Mouse (Mus musculus) forebrain, embryonic 10.5 days (tissue): ENCODE results near the gene Snapc3. TPM values are rescaled to one million over a fixed set of nuclear protein-coding genes. Genes with fewer than 3 reads are reported as not detected.

ENCODE experiments used
- DNase-seq: peaks from one replicate; pipeline ENCODE4 v3.0.0-alpha.2; 2017; ENCODE audit warnings: low spot score; ENCODE audit errors: extremely low spot score
- H3K27ac ChIP-seq: fragments of 300-500 bp; sonication (generic); 2 replicates; pipeline ENCODE4 v1.5.1; 2016; ENCODE audit warnings: mild to moderate bottlenecking
- H3K27me3 ChIP-seq: fragments of 300-500 bp; sonication (generic); 2 replicates; pipeline ENCODE4 v1.6.1; 2016; ENCODE audit warnings: mild to moderate bottlenecking; ENCODE audit not compliant: poor library complexity, severe bottlenecking
- H3K36me3 ChIP-seq: fragments of 300-500 bp; sonication (generic); replicated peaks from 2 replicates; pipeline ENCODE4 v1.6.1; 2016; ENCODE audit warnings: mild to moderate bottlenecking, moderate library complexity
- H3K4me1 ChIP-seq: fragments of 300-500 bp; sonication (generic); 2 replicates; pipeline ENCODE4 v1.6.1; 2016
- H3K4me3 ChIP-seq: fragments of 300-500 bp; sonication (generic); 2 replicates; pipeline ENCODE4 v1.5.1; 2016; ENCODE audit warnings: mild to moderate bottlenecking, moderate library complexity
- H3K9me3 ChIP-seq: fragments of 300-500 bp; sonication (generic); 2 replicates; pipeline ENCODE4 v1.6.1; 2016; ENCODE audit warnings: mild to moderate bottlenecking, moderate library complexity
- WGBS: fragments of 180-500 bp; shearing (Covaris S2); methylation state at CpG from one replicate; pipeline ENCODE4 v1.1.7; 2016; 5-methylcytosine and 5-hydroxymethylcytosine counted together
- polyA plus RNA-seq: library from polyadenylated mRNA; unstranded; fragments of >200 nt; fragmentation: Nextera tagmentation; extraction: Ambion mirVana; gene quantifications from 2 replicates; pipeline ENCODE4 v1.2.1, GENCODE M21; 2016

Snapc3 gene
- polyA plus RNA-seq, 1 experiment from 2014 or later = 55.8 TPM

GRCm38 (mm10) chr4:83396996-83397770, 20.3 kb upstream of the Snapc3 start:
- no peak for DNase-seq
- Histone ChIP-seq H3K4me3 (no peak overlapping the region), H3K27me3 (no peaks in the 10 kb centered on the region), H3K4me1 (no peaks in the 10 kb centered on the region), H3K9me3 (no peaks in the 10 kb centered on the region), H3K27ac (no peak overlapping the region), H3K36me3 (no peaks in the 10 kb centered on the region)
- WGBS = 79% methylated on average over 9 of the region's 9 CpGs

GRCm38 (mm10) chr4:83398527-83398926, 19.0 kb upstream of the Snapc3 start:
- Histone ChIP-seq H3K27me3 (no peaks in the 10 kb centered on the region), H3K36me3 (no peaks in the 10 kb centered on the region), H3K9me3 (peaks cover 5% of the 10 kb centered on the region), H3K4me1 (no peaks in the 10 kb centered on the region), H3K27ac (no peak overlapping the region), H3K4me3 (no peak overlapping the region)
- DNase-seq = no peak
- WGBS = 92% methylated on average over 2 of the region's 2 CpGs

GRCm38 (mm10) chr4:83400691-83401595, 16.6 kb upstream of the Snapc3 start:
- Histone ChIP-seq H3K36me3 (no peaks in the 10 kb centered on the region), H3K4me3 (no peak overlapping the region), H3K27ac (no peak overlapping the region), H3K4me1 (no peaks in the 10 kb centered on the region), H3K27me3 (no peaks in the 10 kb centered on the region), H3K9me3 (peaks cover 8% of the 10 kb centered on the region)
- WGBS = 85% methylated on average over 7 of the region's 7 CpGs
- no peak for DNase-seq

- H3K9me3 ChIP-seq = peaks cover 8% of the 10 kb centered on the region
- no peaks in the 10 kb centered on the region for H3K36me3 ChIP-seq
- no peak overlapping the region for H3K4me3 ChIP-seq
- H3K27ac ChIP-seq = no peak overlapping the region
- no peak for DNase-seq
- H3K4me1 ChIP-seq = no peaks in the 10 kb centered on the region
- H3K27me3 ChIP-seq = no peaks in the 10 kb centered on the region
Measured at GRCm38 (mm10) chr4:83401712-83402111, 15.8 kb upstream of the Snapc3 start.

DNA sequence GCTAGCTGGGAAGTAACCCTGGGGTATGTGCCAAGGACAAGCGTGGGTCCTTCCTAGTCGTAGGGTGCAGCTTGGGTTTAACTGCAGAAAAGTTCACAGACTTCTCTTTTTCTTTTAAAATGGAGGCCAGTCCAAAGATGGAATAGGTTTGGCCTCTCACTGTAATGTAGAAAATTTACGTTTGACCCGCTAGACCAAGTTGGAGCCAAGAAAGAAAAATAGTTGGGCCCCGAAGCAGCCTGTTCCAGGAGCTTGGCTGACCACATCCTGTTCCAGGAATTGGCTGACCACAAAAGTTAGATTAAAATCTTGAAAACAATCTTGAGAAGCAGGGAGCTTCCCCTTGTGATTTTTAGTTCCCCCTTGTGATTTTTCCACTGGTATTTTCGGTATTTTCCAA, 9.8 kb upstream of the Snapc3 start:
- H3K4me1 ChIP-seq = no peaks in the 10 kb centered on the region
- H3K4me3 ChIP-seq = no peak overlapping the region
- DNase-seq = no peak
- 95% methylated on average over 6 of the region's 6 CpGs for WGBS
- H3K27me3 ChIP-seq = no peaks in the 10 kb centered on the region
- H3K27ac ChIP-seq = no peak overlapping the region
- H3K9me3 ChIP-seq = peaks cover 22% of the 10 kb centered on the region
- H3K36me3 ChIP-seq = 0 out of 2 replicates have a peak, but pooled peaks cover 3% of the 10 kb centered on the region

GRCm38 (mm10) chr4:83409867-83410505, 7.5 kb upstream of the Snapc3 start:
- no peak overlapping the region for H3K27ac ChIP-seq
- no peaks in the 10 kb centered on the region for H3K27me3 ChIP-seq
- H3K9me3 ChIP-seq = peaks cover 14% of the 10 kb centered on the region
- H3K36me3 ChIP-seq = 0 out of 2 replicates have a peak, but pooled peaks cover 3% of the 10 kb centered on the region
- DNase-seq = no peak
- WGBS = 98% methylated on average over 4 of the region's 4 CpGs
- no peaks in the 10 kb centered on the region for H3K4me1 ChIP-seq
- H3K4me3 ChIP-seq = no peak overlapping the region

DNA sequence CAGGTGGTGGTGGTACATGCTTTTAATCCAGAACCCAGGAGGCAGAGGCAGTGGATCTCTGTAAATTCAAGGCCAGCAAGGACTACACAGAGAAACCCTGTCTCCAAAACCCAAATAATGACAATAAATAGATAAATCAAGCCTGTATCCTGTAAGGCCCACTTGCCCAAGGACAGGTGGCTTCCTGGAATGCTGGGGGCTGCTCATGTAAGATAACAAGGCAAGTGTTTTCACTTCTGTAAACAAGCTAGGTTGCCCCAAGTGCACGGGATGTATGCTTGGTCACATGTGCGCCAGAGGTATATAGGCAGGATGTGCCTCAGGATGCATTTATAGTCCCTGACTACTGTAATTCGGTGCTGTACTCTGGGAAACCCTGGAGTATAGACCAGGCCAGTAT, 5.5 kb upstream of the Snapc3 start:
- peaks cover 5% of the 10 kb centered on the region for H3K4me1 ChIP-seq
- no peaks in the 10 kb centered on the region for H3K27me3 ChIP-seq
- DNase-seq = no peak
- no peak overlapping the region for H3K27ac ChIP-seq
- WGBS = 85% methylated on average over 3 of the region's 3 CpGs
- peaks cover 18% of the 10 kb centered on the region for H3K9me3 ChIP-seq
- H3K4me3 ChIP-seq = no peak overlapping the region
- H3K36me3 ChIP-seq = peaks cover 7% of the 10 kb centered on the region; the same call in 1 of the 2 replicates

GRCm38 (mm10) chr4:83414241-83414824, 3.2 kb upstream of the Snapc3 start:
- Histone ChIP-seq H3K9me3 (peaks cover 4% of the 10 kb centered on the region; the same call in 1 of the 2 replicates), H3K36me3 (peaks cover 9% of the 10 kb centered on the region), H3K27me3 (no peaks in the 10 kb centered on the region), H3K27ac (no peak overlapping the region), H3K4me1 (peaks cover 15% of the 10 kb centered on the region), H3K4me3 (no peak overlapping the region)
- WGBS = 81% methylated on average over 5 of the region's 5 CpGs
- no peak for DNase-seq

- WGBS = under 1% methylated on average over 30 of the region's 30 CpGs
- Histone ChIP-seq H3K4me1 (peaks cover 15% of the 10 kb centered on the region), H3K27ac (peak overlapping the region; percentile 95), H3K9me3 (peaks cover 4% of the 10 kb centered on the region; the same call in 1 of the 2 replicates), H3K27me3 (no peaks in the 10 kb centered on the region), H3K36me3 (peaks cover 28% of the 10 kb centered on the region), H3K4me3 (peak overlapping the region; percentile 93)
- no peak for DNase-seq
Measured at GRCm38 (mm10) chr4:83417820-83418186, 279 bp downstream of the Snapc3 start.

DNA sequence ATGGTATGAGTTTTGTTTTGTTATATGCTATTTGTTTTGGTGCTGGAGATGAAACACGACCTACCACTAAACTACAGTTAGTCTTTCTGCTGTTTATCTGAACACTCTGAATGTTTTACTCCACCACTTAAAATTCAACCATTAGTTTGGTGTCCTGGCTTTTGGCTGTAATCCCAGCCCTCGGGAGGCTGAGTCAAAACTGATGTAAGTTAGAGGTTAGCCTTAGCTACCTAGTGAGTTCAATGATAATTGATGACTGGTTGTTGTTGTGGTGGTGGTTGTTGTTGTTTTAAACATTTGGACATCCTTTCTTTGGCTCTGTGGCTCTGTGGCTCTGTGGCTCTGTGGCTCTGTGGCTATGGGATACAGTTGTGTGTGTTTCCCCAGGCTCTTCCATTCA, 1.3 kb downstream of the Snapc3 start:
- H3K9me3 ChIP-seq = peaks cover 4% of the 10 kb centered on the region; the same call in 1 of the 2 replicates
- H3K27ac ChIP-seq = no peak overlapping the region
- WGBS = 80% methylated on average over 2 of the region's 2 CpGs
- H3K4me3 ChIP-seq = peak overlapping the region; percentile 93
- no peak for DNase-seq
- peaks cover 38% of the 10 kb centered on the region for H3K36me3 ChIP-seq
- no peaks in the 10 kb centered on the region for H3K27me3 ChIP-seq
- H3K4me1 ChIP-seq = peaks cover 15% of the 10 kb centered on the region

DNA sequence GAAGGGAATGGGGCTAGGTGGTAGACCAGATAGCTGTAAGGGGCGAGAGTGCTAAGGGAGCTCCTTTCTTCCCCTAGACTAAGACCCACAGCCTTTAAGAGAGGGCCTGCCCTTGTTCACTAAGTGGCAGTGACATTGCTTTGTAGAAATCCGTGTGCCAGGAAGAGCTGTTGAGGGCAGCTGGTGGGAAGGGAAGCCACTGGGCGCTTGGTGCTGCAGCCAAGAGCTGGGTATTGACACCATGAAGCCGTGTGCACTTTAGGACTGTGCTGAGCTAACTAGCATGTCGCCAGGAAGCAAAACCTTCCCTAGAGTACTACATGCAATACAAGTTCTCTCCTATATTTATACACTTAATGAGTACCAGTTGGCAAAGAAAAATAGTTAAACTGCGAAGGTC, 6.1 kb downstream of the Snapc3 start:
- Histone ChIP-seq H3K4me1 (peaks cover 7% of the 10 kb centered on the region), H3K4me3 (no peak overlapping the region), H3K27ac (no peak overlapping the region), H3K9me3 (no peaks in the 10 kb centered on the region), H3K27me3 (no peaks in the 10 kb centered on the region), H3K36me3 (peaks cover 83% of the 10 kb centered on the region)
- WGBS = 93% methylated on average over 6 of the region's 6 CpGs
- no peak for DNase-seq

DNA sequence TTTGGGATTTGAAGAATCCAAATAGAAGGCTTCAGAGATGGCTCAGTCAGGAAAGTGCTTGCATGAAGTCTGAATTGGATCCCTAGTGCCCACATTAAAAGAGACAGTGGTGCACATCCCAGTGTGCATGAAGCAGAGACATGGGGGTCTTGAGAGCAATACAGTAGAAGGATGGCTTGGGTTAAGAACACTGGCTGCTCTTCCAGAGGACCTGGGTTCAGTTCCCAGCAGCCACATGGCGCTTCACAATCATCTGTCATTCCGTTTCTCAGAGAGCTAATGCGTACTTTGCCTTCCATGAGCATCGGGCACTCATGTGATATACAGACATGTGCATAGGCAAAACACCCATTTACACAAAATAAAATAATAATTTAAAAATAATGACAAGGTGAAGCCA, 7.6 kb downstream of the Snapc3 start:
- peaks cover 86% of the 10 kb centered on the region for H3K36me3 ChIP-seq
- no peak for DNase-seq

More for the DNA sequence above, 7.6 kb downstream of the Snapc3 start:
- WGBS = 95% methylated on average over 4 of the region's 4 CpGs
- Histone ChIP-seq H3K4me1 (no peaks in the 10 kb centered on the region), H3K9me3 (no peaks in the 10 kb centered on the region), H3K4me3 (no peak overlapping the region), H3K27me3 (no peaks in the 10 kb centered on the region), H3K27ac (no peak overlapping the region)
